Mouse (Mus musculus): ENCODE results near the gene Llgl2. TPM values are rescaled to one million over a fixed set of nuclear protein-coding genes. Genes with fewer than 3 reads are reported as not detected.

Gene Llgl2
- polyA plus RNA-seq, 1 experiment from 2014 or later: 14.3 TPM

- H3K27ac ChIP-seq: no peak overlapping the region
- 83% methylated on average over 11 of the region's 11 CpGs for WGBS (ENCODE audit: insufficient replicate concordance)
These were observed 62.6 kb downstream of the Llgl2 start for GRCm38 (mm10) chr11:115886446-115886845.

GRCm38 (mm10) chr11:115888020-115888419 lies 64.2 kb downstream of the Llgl2 start:
- Histone ChIP-seq H3K4me1 (peaks cover 13% of the 10 kb centered on the region), H3K9me3 (replicated peaks) (no peaks in the 10 kb centered on the region), H3K27me3 (replicated peaks) (peaks cover 44% of the 10 kb centered on the region), H3K4me3 (no peak overlapping the region), H3K4me2 (no peak overlapping the region), H3K9ac (no peak overlapping the region), H3K27ac (no peak overlapping the region), H3K36me3 (peaks cover 10% of the 10 kb centered on the region)
- ATAC-seq: no peak
- 71% methylated on average over 5 of the region's 5 CpGs for WGBS (ENCODE audit: insufficient replicate concordance)

More at GRCm38 (mm10) chr11:115886446-115886845, 62.6 kb downstream of the Llgl2 start:
- ATAC-seq: no peak
- Histone ChIP-seq H3K9ac (no peak overlapping the region), H3K36me3 (no peaks in the 10 kb centered on the region), H3K4me1 (peaks cover 6% of the 10 kb centered on the region; the same call in 1 of the 2 replicates), H3K4me2 (no peak overlapping the region), H3K27me3 (replicated peaks) (peaks cover 59% of the 10 kb centered on the region), H3K9me3 (replicated peaks) (no peaks in the 10 kb centered on the region), H3K4me3 (no peak overlapping the region)

- peaks cover 21% of the 10 kb centered on the region for H3K36me3 ChIP-seq
- H3K27me3 ChIP-seq (replicated peaks): peaks cover 32% of the 10 kb centered on the region
- H3K4me3 ChIP-seq: no peak overlapping the region
- WGBS (ENCODE audit: insufficient replicate concordance): 64% methylated on average over 6 of the region's 6 CpGs
- no peak for ATAC-seq
- no peak overlapping the region for H3K27ac ChIP-seq
- no peak overlapping the region for H3K4me2 ChIP-seq
- no peak overlapping the region for H3K9ac ChIP-seq
- peaks cover 7% of the 10 kb centered on the region for H3K4me1 ChIP-seq
- no peaks in the 10 kb centered on the region for H3K9me3 ChIP-seq (replicated peaks)
These were observed 65.3 kb downstream of the Llgl2 start for GRCm38 (mm10) chr11:115889159-115889558.

GRCm38 (mm10) chr11:115892213-115892612 lies 68.4 kb downstream of the Llgl2 start:
- Histone ChIP-seq H3K4me2 (no peak overlapping the region), H3K4me1 (peaks cover 7% of the 10 kb centered on the region), H3K9ac (no peak overlapping the region), H3K36me3 (peaks cover 51% of the 10 kb centered on the region), H3K9me3 (replicated peaks) (no peaks in the 10 kb centered on the region), H3K27me3 (replicated peaks) (peaks cover 8% of the 10 kb centered on the region), H3K27ac (no peak overlapping the region), H3K4me3 (no peak overlapping the region)
- ATAC-seq: no peak
- 63% methylated on average over 6 of the region's 6 CpGs for WGBS (ENCODE audit: insufficient replicate concordance)

GRCm38 (mm10) chr11:115893071-115893470 lies 69.2 kb downstream of the Llgl2 start:
- no peak overlapping the region for H3K4me2 ChIP-seq
- H3K4me3 ChIP-seq: no peak overlapping the region
- H3K9ac ChIP-seq: no peak overlapping the region
- H3K27me3 ChIP-seq (replicated peaks): no peaks in the 10 kb centered on the region; the same call in none of the 2 replicates
- ATAC-seq: no peak
- H3K9me3 ChIP-seq (replicated peaks): no peaks in the 10 kb centered on the region
- peaks cover 51% of the 10 kb centered on the region for H3K36me3 ChIP-seq
- no peak overlapping the region for H3K27ac ChIP-seq
- peaks cover 12% of the 10 kb centered on the region for H3K4me1 ChIP-seq
- WGBS (ENCODE audit: insufficient replicate concordance): 78% methylated on average over 9 of the region's 9 CpGs

GRCm38 (mm10) chr11:115894755-115895520 lies 71.1 kb downstream of the Llgl2 start:
- peaks cover 31% of the 10 kb centered on the region for H3K4me1 ChIP-seq
- no peaks in the 10 kb centered on the region; the same call in 1 of the 2 replicates for H3K27me3 ChIP-seq (replicated peaks)
- H3K9ac ChIP-seq: no peak overlapping the region
- H3K4me3 ChIP-seq: no peak overlapping the region
- H3K27ac ChIP-seq: no peak overlapping the region
- H3K4me2 ChIP-seq: no peak overlapping the region
- ATAC-seq: no peak
- peaks cover 51% of the 10 kb centered on the region for H3K36me3 ChIP-seq
- 66% methylated on average over 14 of the region's 14 CpGs for WGBS (ENCODE audit: insufficient replicate concordance)
- no peaks in the 10 kb centered on the region for H3K9me3 ChIP-seq (replicated peaks)

- Histone ChIP-seq H3K4me2 (peak overlapping the region; percentile 79), H3K4me3 (no peak overlapping the region), H3K9ac (peak overlapping the region; percentile 83), H3K27ac (peak overlapping the region; percentile 100), H3K9me3 (replicated peaks) (no peaks in the 10 kb centered on the region), H3K27me3 (replicated peaks) (no peaks in the 10 kb centered on the region), H3K4me1 (peaks cover 59% of the 10 kb centered on the region), H3K36me3 (peaks cover 49% of the 10 kb centered on the region)
- WGBS (ENCODE audit: insufficient replicate concordance): 50% methylated on average over 7 of the region's 7 CpGs
- ATAC-seq: no peak
These were observed 74.6 kb downstream of the Llgl2 start for GRCm38 (mm10) chr11:115898446-115898845.

- H3K4me3 ChIP-seq: peak overlapping the region; percentile 69
- no peaks in the 10 kb centered on the region for H3K27me3 ChIP-seq (replicated peaks)
- peak overlapping the region; percentile 79 for H3K4me2 ChIP-seq
- WGBS (ENCODE audit: insufficient replicate concordance): 11% methylated on average over 4 of the region's 4 CpGs
- peaks cover 63% of the 10 kb centered on the region for H3K4me1 ChIP-seq
- H3K36me3 ChIP-seq: peaks cover 47% of the 10 kb centered on the region
- H3K9ac ChIP-seq: peak overlapping the region; percentile 83
- H3K27ac ChIP-seq: peak overlapping the region; percentile 100
- H3K9me3 ChIP-seq (replicated peaks): no peaks in the 10 kb centered on the region
- 0 out of 2 replicates have a peak, but pooled peaks have one; percentile 2 for ATAC-seq
These were observed 75.0 kb downstream of the Llgl2 start for GRCm38 (mm10) chr11:115898886-115899285.

GRCm38 (mm10) chr11:115899486-115900266 lies 75.8 kb downstream of the Llgl2 start, which contains the start of gene Smim5:
Gene Smim5, plus strand, starts transcription at chr11:115899966.
- Histone ChIP-seq H3K27ac (peak within 1 kb of the TSS; percentile 100), H3K4me2 (peak within 1 kb of the TSS; percentile 79), H3K4me1 (peaks cover 71% of the 10 kb centered on the region), H3K36me3 (peaks cover 47% of the 10 kb centered on the region), H3K9me3 (replicated peaks) (no peaks in the 10 kb centered on the region), H3K9ac (peak within 1 kb of the TSS; percentile 83), H3K4me3 (peak within 1 kb of the TSS; percentile 69), H3K27me3 (replicated peaks) (no peaks in the 10 kb centered on the region)
- peak; percentile 30 for ATAC-seq
- WGBS (ENCODE audit: insufficient replicate concordance): 18% methylated on average over 16 of the region's 16 CpGs

GRCm38 (mm10) chr11:115900561-115901337 lies 76.9 kb downstream of the Llgl2 start:
- no peaks in the 10 kb centered on the region for H3K27me3 ChIP-seq (replicated peaks)
- H3K4me2 ChIP-seq: peak overlapping the region; percentile 79
- peak overlapping the region; percentile 69 for H3K4me3 ChIP-seq
- WGBS (ENCODE audit: insufficient replicate concordance): 34% methylated on average over 8 of the region's 8 CpGs
- no peaks in the 10 kb centered on the region for H3K9me3 ChIP-seq (replicated peaks)
- peaks cover 47% of the 10 kb centered on the region for H3K36me3 ChIP-seq
- no peak for ATAC-seq
- H3K9ac ChIP-seq: peak overlapping the region; percentile 83
- H3K4me1 ChIP-seq: peaks cover 82% of the 10 kb centered on the region
- peak overlapping the region; percentile 100 for H3K27ac ChIP-seq

- ATAC-seq: peak; percentile 67
- WGBS (ENCODE audit: insufficient replicate concordance): 21% methylated on average over 9 of the region's 9 CpGs
- Histone ChIP-seq H3K27me3 (replicated peaks) (no peaks in the 10 kb centered on the region), H3K36me3 (peaks cover 47% of the 10 kb centered on the region), H3K27ac (peak overlapping the region; percentile 100), H3K4me3 (peak overlapping the region; percentile 69), H3K9ac (peak overlapping the region; percentile 83), H3K4me2 (peak overlapping the region; percentile 79), H3K9me3 (replicated peaks) (no peaks in the 10 kb centered on the region), H3K4me1 (peaks cover 90% of the 10 kb centered on the region)
These were observed 77.7 kb downstream of the Llgl2 start for GRCm38 (mm10) chr11:115901338-115902161.

Data from liver, embryonic 12.5 days (tissue).